Mouse (Mus musculus): ENCODE results near the gene Mcu.

DNA sequence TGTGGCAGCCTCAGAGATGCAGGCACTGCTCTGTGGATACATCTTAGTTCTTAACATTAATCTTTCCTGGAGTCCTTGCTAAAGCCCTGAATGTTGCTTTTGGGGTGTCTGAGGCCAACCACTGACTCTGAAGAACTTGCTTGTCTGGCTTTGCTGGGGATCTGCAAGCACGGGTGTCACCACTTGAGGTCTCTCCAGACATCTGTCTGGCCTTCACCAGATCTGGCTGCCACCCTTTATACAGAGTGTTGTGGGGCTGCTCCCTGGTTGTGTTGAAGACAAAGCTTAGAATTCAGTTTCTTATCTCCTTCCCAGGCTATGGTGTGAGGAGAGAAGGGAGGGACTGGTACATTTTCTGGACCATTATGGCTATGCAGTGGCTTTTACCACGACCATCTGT lies 122.4 kb downstream of the Mcu start:
- TF ChIP-seq POLR2A (IDR thresholded peaks at IDR 0.05; ENCODE audit: control insufficient read depth, low read depth, low read length) (no peak), CTCF (IDR thresholded peaks at IDR 0.05; ENCODE audit: control insufficient read depth, insufficient read depth, insufficient replicate concordance, low read depth, low read length) (no peak; the same call in 1 of the 2 replicates)

All from testis, adult 2 months (tissue).